Mouse (Mus musculus): ENCODE results near the gene Hoxb9. TPM values are rescaled to one million over a fixed set of nuclear protein-coding genes. Genes with fewer than 3 reads are reported as not detected.

The Hoxb9 gene
- polyA plus RNA-seq, 1 experiment: not detected

- Histone ChIP-seq H3K79me3 (ENCODE audit: low read depth) (no peaks in the 10 kb centered on the region), H3K27me3 (ENCODE audit: control insufficient read depth, insufficient read depth, insufficient read length) (peaks cover 85% of the 10 kb centered on the region), H3K79me2 (ENCODE audit: control insufficient read depth, insufficient read depth) (no peaks in the 10 kb centered on the region), H3K36me3 (ENCODE audit: control insufficient read depth, insufficient read depth) (no peaks in the 10 kb centered on the region), H3ac (ENCODE audit: control insufficient read depth, insufficient read length, low read depth) (no peak overlapping the region), H3K4me3 (ENCODE audit: insufficient read depth, poor library complexity, severe bottlenecking) (no peak overlapping the region)
- TF ChIP-seq MAX (IDR thresholded peaks at IDR 0.05) (no peak), FOSL1 (IDR thresholded peaks at IDR 0.05; ENCODE audit: insufficient read depth, low read length, poor library complexity, severe bottlenecking) (no peak), USF1 (IDR thresholded peaks at IDR 0.05; ENCODE audit: low read depth) (no peak)
Observed at GRCm38 (mm10) chr11:96280399-96281378, 9.4 kb downstream of the Hoxb9 start.

GRCm38 (mm10) chr11:96281396-96281795, 10.1 kb downstream of the Hoxb9 start:
- Histone ChIP-seq H3K36me3 (ENCODE audit: control insufficient read depth, insufficient read depth) (no peaks in the 10 kb centered on the region), H3K79me3 (ENCODE audit: low read depth) (no peaks in the 10 kb centered on the region), H3K79me2 (ENCODE audit: control insufficient read depth, insufficient read depth) (no peaks in the 10 kb centered on the region), H3K27me3 (ENCODE audit: control insufficient read depth, insufficient read depth, insufficient read length) (peaks cover 86% of the 10 kb centered on the region), H3ac (ENCODE audit: control insufficient read depth, insufficient read length, low read depth) (no peak overlapping the region), H3K4me3 (ENCODE audit: insufficient read depth, poor library complexity, severe bottlenecking) (no peak overlapping the region)
- TF ChIP-seq CTCF (IDR thresholded peaks at IDR 0.05; ENCODE audit: control insufficient read depth, insufficient read depth, insufficient read length): no peak
- no peak for TF ChIP-seq MAX (IDR thresholded peaks at IDR 0.05)
- no peak for TF ChIP-seq FOSL1 (IDR thresholded peaks at IDR 0.05; ENCODE audit: insufficient read depth, low read length, poor library complexity, severe bottlenecking)
- no peak for TF ChIP-seq MYOG (IDR thresholded peaks at IDR 0.05; ENCODE audit: control insufficient read depth, extremely low read depth, insufficient read length)
- TF ChIP-seq MYOD1 (IDR thresholded peaks at IDR 0.05; ENCODE audit: control insufficient read depth, insufficient read length, low read depth): no peak
- TF ChIP-seq USF1 (IDR thresholded peaks at IDR 0.05; ENCODE audit: low read depth): no peak
- TF ChIP-seq CEBPB (IDR thresholded peaks at IDR 0.05; ENCODE audit: low read depth): no peak

GRCm38 (mm10) chr11:96281855-96282570, 10.8 kb downstream of the Hoxb9 start, which contains the start of gene Hoxb8:
TSS of gene Hoxb8 (plus strand) at chr11:96281905.
- Histone ChIP-seq H3K4me3 (ENCODE audit: insufficient read depth, poor library complexity, severe bottlenecking) (no peak within 1 kb of the TSS), H3K27me3 (ENCODE audit: control insufficient read depth, insufficient read depth, insufficient read length) (peaks cover 86% of the 10 kb centered on the region), H3K36me3 (ENCODE audit: control insufficient read depth, insufficient read depth) (no peaks in the 10 kb centered on the region), H3ac (ENCODE audit: control insufficient read depth, insufficient read length, low read depth) (no peak within 1 kb of the TSS), H3K79me3 (ENCODE audit: low read depth) (no peaks in the 10 kb centered on the region), H3K79me2 (ENCODE audit: control insufficient read depth, insufficient read depth) (no peaks in the 10 kb centered on the region)
- no peak for TF ChIP-seq MYOD1 (IDR thresholded peaks at IDR 0.05; ENCODE audit: control insufficient read depth, insufficient read length, low read depth)
- no peak for TF ChIP-seq CEBPB (IDR thresholded peaks at IDR 0.05; ENCODE audit: low read depth)
- TF ChIP-seq CTCF (IDR thresholded peaks at IDR 0.05; ENCODE audit: control insufficient read depth, insufficient read depth, insufficient read length): no peak
- no peak for TF ChIP-seq FOSL1 (IDR thresholded peaks at IDR 0.05; ENCODE audit: insufficient read depth, low read length, poor library complexity, severe bottlenecking)
- TF ChIP-seq USF1 (IDR thresholded peaks at IDR 0.05; ENCODE audit: low read depth): no peak

- H3K4me3 ChIP-seq (ENCODE audit: insufficient read depth, poor library complexity, severe bottlenecking): no peak overlapping the region
Observed at GRCm38 (mm10) chr11:96282795-96283430, 11.7 kb downstream of the Hoxb9 start.

GRCm38 (mm10) chr11:96284041-96284749, 12.9 kb downstream of the Hoxb9 start:
- Histone ChIP-seq H3K79me3 (ENCODE audit: low read depth) (no peaks in the 10 kb centered on the region), H3K4me3 (ENCODE audit: insufficient read depth, poor library complexity, severe bottlenecking) (no peak overlapping the region), H3K79me2 (ENCODE audit: control insufficient read depth, insufficient read depth) (no peaks in the 10 kb centered on the region), H3K36me3 (ENCODE audit: control insufficient read depth, insufficient read depth) (no peaks in the 10 kb centered on the region), H3K27me3 (ENCODE audit: control insufficient read depth, insufficient read depth, insufficient read length) (peaks cover 92% of the 10 kb centered on the region), H3ac (ENCODE audit: control insufficient read depth, insufficient read length, low read depth) (peak overlapping the region; percentile 44)
- TF ChIP-seq MAX (IDR thresholded peaks at IDR 0.05): no peak
- TF ChIP-seq USF1 (IDR thresholded peaks at IDR 0.05; ENCODE audit: low read depth): no peak
- no peak for TF ChIP-seq FOSL1 (IDR thresholded peaks at IDR 0.05; ENCODE audit: insufficient read depth, low read length, poor library complexity, severe bottlenecking)
- no peak for TF ChIP-seq CTCF (IDR thresholded peaks at IDR 0.05; ENCODE audit: control insufficient read depth, insufficient read depth, insufficient read length)
- no peak for TF ChIP-seq MYOD1 (IDR thresholded peaks at IDR 0.05; ENCODE audit: control insufficient read depth, insufficient read length, low read depth)
- no peak for TF ChIP-seq CEBPB (IDR thresholded peaks at IDR 0.05; ENCODE audit: low read depth)
- no peak for TF ChIP-seq MYOG (IDR thresholded peaks at IDR 0.05; ENCODE audit: control insufficient read depth, extremely low read depth, insufficient read length)

More at GRCm38 (mm10) chr11:96282795-96283430, 11.7 kb downstream of the Hoxb9 start:
- no peaks in the 10 kb centered on the region for H3K79me3 ChIP-seq (ENCODE audit: low read depth)
- TF ChIP-seq MYOG (IDR thresholded peaks at IDR 0.05; ENCODE audit: control insufficient read depth, extremely low read depth, insufficient read length) (no peak), FOSL1 (IDR thresholded peaks at IDR 0.05; ENCODE audit: insufficient read depth, low read length, poor library complexity, severe bottlenecking) (no peak), CTCF (IDR thresholded peaks at IDR 0.05; ENCODE audit: control insufficient read depth, insufficient read depth, insufficient read length) (no peak), MAX (IDR thresholded peaks at IDR 0.05) (no peak), USF1 (IDR thresholded peaks at IDR 0.05; ENCODE audit: low read depth) (no peak), MYOD1 (IDR thresholded peaks at IDR 0.05; ENCODE audit: control insufficient read depth, insufficient read length, low read depth) (no peak), CEBPB (IDR thresholded peaks at IDR 0.05; ENCODE audit: low read depth) (no peak)
- H3ac ChIP-seq (ENCODE audit: control insufficient read depth, insufficient read length, low read depth): peak overlapping the region; percentile 47
- H3K27me3 ChIP-seq (ENCODE audit: control insufficient read depth, insufficient read depth, insufficient read length): peaks cover 86% of the 10 kb centered on the region
- H3K36me3 ChIP-seq (ENCODE audit: control insufficient read depth, insufficient read depth): no peaks in the 10 kb centered on the region
- no peaks in the 10 kb centered on the region for H3K79me2 ChIP-seq (ENCODE audit: control insufficient read depth, insufficient read depth)

All from C2C12 (cell line).